Mouse (Mus musculus): ENCODE data around the gene Polh.
A peak's percentile ranks its signal among the peaks of the same experiment; 100 is the strongest.

The Polh gene

DNA sequence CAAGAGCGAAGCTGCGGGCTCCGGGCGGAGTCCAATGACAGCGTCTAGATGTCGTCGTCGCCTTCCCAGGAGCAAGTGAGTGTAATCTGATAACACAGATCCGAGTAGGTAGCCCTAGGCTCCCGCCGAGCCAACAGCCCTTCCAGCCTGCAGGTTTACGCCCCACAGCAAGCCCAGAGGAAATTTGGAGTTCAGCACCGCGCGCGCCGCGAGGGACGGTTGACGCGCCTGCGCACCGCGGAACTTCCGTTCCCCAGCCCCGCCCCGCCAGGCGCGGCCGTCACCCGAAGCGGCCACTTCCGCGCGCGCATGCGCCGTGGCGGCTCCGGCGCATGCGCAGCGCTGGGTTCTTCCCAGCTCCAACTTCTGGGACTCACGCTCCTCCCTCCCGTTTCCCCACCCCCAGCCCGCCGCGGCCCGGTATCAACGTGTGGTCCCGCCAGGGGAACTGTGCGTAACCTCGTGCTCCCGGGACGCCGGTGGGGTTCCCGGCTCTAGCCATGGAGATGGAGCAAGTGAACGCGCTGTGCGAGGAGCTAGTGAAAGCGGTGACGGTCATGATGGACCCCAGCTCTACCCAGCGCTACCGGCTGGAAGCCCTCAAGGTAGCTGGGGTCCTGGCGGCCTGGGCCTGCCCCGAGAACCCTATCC is at the start of gene Polh, which contains the start of gene Xpo5:
Polh (minus strand) TSS at position 225 of the 651 bp plus-strand sequence.
Xpo5 (plus strand) TSS at position 362 of the 651 bp plus-strand sequence.
- peak; percentile 95 for DNase-seq (ENCODE audit: low read depth, low spot score)

DNA sequence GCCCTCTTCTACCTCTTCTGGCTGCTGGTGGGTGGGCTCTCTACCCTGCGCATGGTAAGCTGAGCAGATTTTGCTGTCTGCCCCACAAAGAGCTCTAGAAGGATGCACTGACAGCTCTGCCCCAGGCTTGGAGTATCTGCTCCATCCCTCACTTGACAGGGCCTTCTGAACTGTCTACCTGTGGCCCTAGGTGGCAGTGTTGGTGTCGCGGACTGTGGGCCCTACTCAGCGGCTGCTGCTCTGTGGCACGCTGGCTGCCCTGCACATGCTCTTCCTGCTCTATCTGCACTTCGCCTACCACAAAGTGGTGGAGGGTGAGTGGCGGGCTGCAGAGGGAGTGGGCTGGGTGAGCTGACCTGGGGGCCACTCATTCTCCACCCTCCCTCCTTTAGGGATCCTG is 48.7 kb upstream of the Polh start:
- DNase-seq (ENCODE audit: low read depth, low spot score): no peak

GRCm38 (mm10) chr17:46248189-46248522 is 45.7 kb upstream of the Polh start:
- no peak for DNase-seq (ENCODE audit: low read depth, low spot score)

GRCm38 (mm10) chr17:46247512-46248188 is 45.2 kb upstream of the Polh start, which contains the start of the genes Polr1c and Yipf3:
Gene Polr1c (minus strand): TSS chr17:46248054.
Gene Yipf3 (plus strand): TSS chr17:46248080.
- peak; percentile 95 for DNase-seq (ENCODE audit: low read depth, low spot score)

DNA sequence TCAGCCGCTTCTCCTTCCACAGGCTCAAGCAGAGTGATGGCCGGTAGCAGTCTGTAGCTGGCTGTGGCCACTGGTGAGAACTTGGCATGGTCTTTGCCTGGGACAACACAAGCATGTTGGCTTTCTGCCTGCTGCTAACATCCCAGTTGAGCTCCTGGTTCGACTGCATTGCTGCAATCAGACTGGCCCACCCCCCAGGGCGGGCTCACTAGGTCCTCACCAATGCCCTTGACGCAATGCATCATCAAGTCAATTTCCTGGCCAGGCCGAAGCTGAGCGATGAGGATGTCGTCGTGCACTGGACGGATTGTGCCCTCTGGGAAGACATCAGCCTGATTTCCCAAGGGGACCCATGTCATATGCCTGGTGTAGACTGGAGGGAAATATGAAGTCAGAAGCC is 42.1 kb upstream of the Polh start:
- DNase-seq (ENCODE audit: low read depth, low spot score): no peak

GRCm38 (mm10) chr17:46243624-46244023 is 41.2 kb upstream of the Polh start:
- no peak for DNase-seq (ENCODE audit: low read depth, low spot score)

GRCm38 (mm10) chr17:46242993-46243392 is 40.5 kb upstream of the Polh start:
- DNase-seq (ENCODE audit: low read depth, low spot score): no peak

- no peak for DNase-seq (ENCODE audit: low read depth, low spot score)
These were observed 39.8 kb upstream of the Polh start for GRCm38 (mm10) chr17:46242274-46242673.

DNA sequence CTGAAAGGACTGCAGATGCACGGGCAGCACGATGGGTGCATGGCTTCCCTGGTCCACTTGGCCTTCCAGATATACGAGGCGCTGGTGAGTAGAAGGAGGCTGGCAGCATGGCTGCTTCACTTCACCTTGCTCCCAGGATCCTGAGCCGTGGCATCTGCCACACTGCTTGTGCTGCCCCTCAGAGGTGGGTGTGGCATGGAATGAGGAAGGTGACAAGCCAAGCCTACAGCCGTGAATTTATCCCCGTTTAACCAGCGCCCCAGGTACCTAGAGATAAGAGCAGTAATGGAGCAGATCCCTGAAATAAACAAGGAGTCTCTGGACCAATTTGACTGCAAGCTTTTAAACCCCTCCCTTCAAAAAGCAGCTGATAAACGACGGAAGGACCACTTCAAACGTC is 39.0 kb upstream of the Polh start:
- no peak for DNase-seq (ENCODE audit: low read depth, low spot score)

DNA sequence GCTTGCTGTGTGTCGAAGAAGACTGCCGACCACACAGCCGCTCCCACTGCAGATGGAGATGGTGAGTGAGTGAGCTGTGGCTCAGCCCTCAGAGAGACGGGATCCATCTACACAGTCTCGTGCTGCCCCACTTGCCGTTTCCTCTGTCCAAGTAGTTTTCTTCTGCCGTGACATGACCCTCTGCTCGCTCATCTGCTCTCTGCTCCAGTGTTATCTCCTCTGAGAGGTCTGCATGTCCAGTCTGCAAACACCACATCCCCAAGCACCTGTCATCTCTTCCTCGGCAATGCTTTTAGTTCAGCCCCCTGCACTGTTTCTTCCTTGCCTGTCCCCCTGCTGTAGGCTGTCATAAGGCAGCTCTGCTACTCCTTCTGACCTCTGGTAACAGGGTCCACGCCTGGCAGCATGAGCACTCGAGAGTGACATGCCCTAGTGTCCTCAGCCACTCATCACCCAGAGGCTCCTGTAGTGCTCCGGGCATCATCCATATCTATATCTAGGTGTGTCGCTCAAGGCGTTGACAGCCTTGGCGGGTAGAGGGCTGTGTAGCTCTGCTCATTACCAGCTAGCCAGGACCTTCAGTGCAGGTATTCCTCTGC is 37.2 kb upstream of the Polh start:
- DNase-seq (ENCODE audit: low read depth, low spot score): no peak

GRCm38 (mm10) chr17:46237480-46237879 is 35.0 kb upstream of the Polh start:
- no peak for DNase-seq (ENCODE audit: low read depth, low spot score)

GRCm38 (mm10) chr17:46237079-46237478 is 34.6 kb upstream of the Polh start:
- DNase-seq (ENCODE audit: low read depth, low spot score): no peak

DNA sequence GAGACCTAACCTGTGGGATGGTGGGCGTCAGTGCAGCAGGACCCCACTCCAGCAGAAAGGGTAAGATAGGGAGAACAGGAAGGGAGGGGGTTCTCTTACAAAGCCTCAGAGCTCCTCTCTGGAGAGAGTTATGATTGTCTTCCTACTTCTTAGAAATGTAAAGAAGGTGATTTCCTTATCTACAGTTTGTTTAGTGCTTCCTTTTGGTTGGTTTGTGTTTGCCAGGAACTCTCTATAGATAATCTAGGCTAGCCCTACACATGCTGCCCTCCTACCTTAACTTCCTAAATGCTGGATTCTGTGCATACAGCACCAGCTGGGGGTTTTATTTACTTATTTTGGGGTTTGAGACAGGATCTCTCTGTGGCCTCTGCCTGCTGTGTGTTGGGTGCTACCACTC is 33.6 kb upstream of the Polh start:
- DNase-seq (ENCODE audit: low read depth, low spot score): no peak

- DNase-seq (ENCODE audit: low read depth, low spot score): no peak
These were observed 25.1 kb upstream of the Polh start for GRCm38 (mm10) chr17:46227576-46227975.

GRCm38 (mm10) chr17:46221601-46222000 is 19.2 kb upstream of the Polh start:
- DNase-seq (ENCODE audit: low read depth, low spot score): no peak

GRCm38 (mm10) chr17:46210550-46210949 is 8.1 kb upstream of the Polh start:
- DNase-seq (ENCODE audit: low read depth, low spot score): no peak

DNA sequence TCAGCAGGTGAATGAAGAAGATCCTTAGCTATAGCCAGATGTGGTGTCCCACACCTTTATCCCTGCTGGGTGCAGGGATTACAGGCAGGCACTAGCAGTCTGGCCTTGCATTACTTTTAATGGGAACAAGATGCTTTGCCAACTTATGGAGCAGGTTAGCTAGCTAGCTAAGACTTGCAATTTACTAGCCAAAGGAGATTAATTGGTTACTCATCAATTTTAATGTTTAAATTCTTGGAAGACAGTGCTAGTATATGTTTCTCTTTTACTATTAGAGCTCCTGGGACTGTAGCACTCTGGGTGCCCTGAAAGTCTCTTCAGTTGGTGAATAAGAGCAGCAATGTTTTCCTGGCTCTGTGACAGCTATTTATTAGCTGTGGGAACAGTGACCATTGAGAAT is 4.2 kb upstream of the Polh start:
- DNase-seq (ENCODE audit: low read depth, low spot score): no peak

DNA sequence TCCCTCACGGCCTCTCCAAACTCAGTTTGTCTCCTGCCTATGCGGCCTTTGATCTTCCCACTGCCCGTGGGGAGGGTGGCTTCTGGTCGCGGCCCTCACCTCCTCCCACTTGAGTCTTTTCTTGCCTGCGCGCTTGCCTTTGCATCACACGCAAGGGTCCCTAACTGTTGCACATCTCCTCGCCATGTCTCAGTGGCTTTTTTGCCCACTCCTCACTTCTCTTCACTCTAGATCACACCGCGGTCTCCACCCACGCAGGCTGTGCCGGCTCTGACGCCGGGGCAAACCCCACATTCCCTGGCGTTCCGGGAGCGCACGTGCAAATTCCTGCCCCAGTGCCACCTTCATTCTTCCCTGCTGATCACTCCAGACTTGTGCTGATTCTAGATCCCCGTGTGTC is 633 bp upstream of the Polh start:
- DNase-seq (ENCODE audit: low read depth, low spot score): peak; percentile 63

GRCm38 (mm10) chr17:46201151-46201550 is 1.3 kb downstream of the Polh start:
- DNase-seq (ENCODE audit: low read depth, low spot score): no peak

GRCm38 (mm10) chr17:46188829-46189228 is 13.6 kb downstream of the Polh start:
- DNase-seq (ENCODE audit: low read depth, low spot score): no peak

- DNase-seq (ENCODE audit: low read depth, low spot score): no peak
These were observed 20.2 kb downstream of the Polh start for GRCm38 (mm10) chr17:46182273-46182672.

DNA sequence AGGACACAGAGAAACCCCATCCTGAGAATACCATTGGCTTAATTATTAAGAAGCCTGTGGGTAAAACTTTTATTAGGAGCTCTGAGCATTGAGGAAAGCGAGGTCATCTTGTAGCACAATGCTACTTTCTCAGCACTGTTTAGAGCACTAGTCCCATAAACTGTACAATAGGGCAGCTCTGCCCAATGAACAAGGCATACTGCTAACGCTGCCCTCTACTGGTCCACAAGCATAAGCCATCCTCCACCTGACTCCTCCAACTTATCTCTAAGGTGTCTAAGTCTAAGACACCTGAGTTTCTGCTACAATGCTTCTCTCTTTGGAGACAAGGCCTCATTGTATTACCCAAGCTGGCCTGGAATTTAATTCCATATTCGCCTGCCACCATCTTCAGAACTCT is 31.9 kb downstream of the Polh start:
- DNase-seq (ENCODE audit: low read depth, low spot score): peak; percentile 61

DNA sequence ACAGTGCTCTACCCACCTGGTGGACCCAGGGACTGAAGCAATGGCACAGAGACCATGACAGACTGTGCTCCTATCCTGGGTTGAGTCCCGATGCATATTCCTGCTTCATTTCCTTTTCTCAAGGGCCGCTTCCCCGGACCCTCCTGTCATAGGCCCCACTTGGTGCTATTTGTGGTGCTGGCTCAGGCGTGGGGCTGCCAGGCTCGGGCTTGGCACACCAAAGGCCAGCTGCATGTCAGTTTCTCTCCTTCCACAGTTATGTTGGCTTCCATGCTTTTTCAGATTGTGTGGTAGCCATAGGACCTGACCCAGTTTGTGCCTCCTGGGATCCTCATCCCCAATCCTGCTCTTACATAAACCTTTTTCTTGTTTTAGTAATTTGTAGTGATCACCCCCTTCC is 33.7 kb downstream of the Polh start:
- no peak for DNase-seq (ENCODE audit: low read depth, low spot score)
